Mouse (Mus musculus): ENCODE measurements around the gene Col4a3. TPM values are rescaled to one million over a fixed set of nuclear protein-coding genes. Genes with fewer than 3 reads are reported as not detected.

Gene Col4a3
- polyA plus RNA-seq, 1 experiment from 2014 or later, result 0.13 TPM

Other genes with a start within 250 kb of the Col4a3 start
- 0.09 and 0.14 TPM in 2 replicates for gene Col4a4, start 72 bp upstream of the Col4a3 start, polyA plus RNA-seq (2015; fragmentation: Nextera tagmentation; extraction: Ambion mirVana)
- 186 and 200 TPM in 2 replicates for gene Mff, start 138.0 kb downstream of the Col4a3 start, polyA plus RNA-seq (2015; fragmentation: Nextera tagmentation; extraction: Ambion mirVana)
- gene Tm4sf20, start 181.5 kb downstream of the Col4a3 start, polyA plus RNA-seq (2015; fragmentation: Nextera tagmentation; extraction: Ambion mirVana), result 0.21 TPM in 1 of 2 replicates, not detected in the other
- gene Gm47791, start 184.3 kb downstream of the Col4a3 start, polyA plus RNA-seq (2015; fragmentation: Nextera tagmentation; extraction: Ambion mirVana), result 0.77 and 1.9 TPM in 2 replicates

All from embryonic facial prominence, embryonic 15.5 days (tissue).